Mouse (Mus musculus) embryonic facial prominence, embryonic 11.5 days (tissue): ENCODE measurements around the gene Zfp260. TPM values are rescaled to one million over a fixed set of nuclear protein-coding genes. Genes with fewer than 3 reads are reported as not detected.

Source experiments
- ATAC-seq: fragments of 200-750 bp; cut with Nextera tagmentation; replicated peaks from 2 replicates; pipeline ENCODE4 v1.8.0; 2017; ENCODE audit warnings: low read depth; ENCODE audit not compliant: insufficient number of reproducible peaks, low FRiP score, low TSS enrichment
- DNase-seq: peaks from one replicate; pipeline ENCODE4 v3.0.0-alpha.2; 2015; ENCODE audit warnings: low spot score
- H3K27ac ChIP-seq: fragments of 300-500 bp; sonication (generic); replicated peaks from 2 replicates; pipeline ENCODE4 v1.5.1; 2014; ENCODE audit warnings: mild to moderate bottlenecking, low read depth, low read length, control low read depth
- H3K27me3 ChIP-seq: fragments of 300-500 bp; sonication (generic); 2 replicates; pipeline ENCODE4 v1.6.1; 2014; ENCODE audit warnings: mild to moderate bottlenecking, low read length, moderate library complexity, mixed read lengths; ENCODE audit not compliant: control insufficient read depth, insufficient read depth
- H3K36me3 ChIP-seq: fragments of 300-500 bp; sonication (generic); replicated peaks from 2 replicates; pipeline ENCODE4 v1.6.1; 2014; ENCODE audit warnings: low read depth, mild to moderate bottlenecking, low read length, moderate library complexity, mixed read lengths; ENCODE audit not compliant: control insufficient read depth, insufficient read depth
- H3K4me1 ChIP-seq: fragments of 300-500 bp; sonication (generic); 2 replicates; pipeline ENCODE4 v1.6.1; 2014; ENCODE audit warnings: low read length, mixed read lengths; ENCODE audit not compliant: control insufficient read depth, insufficient read depth
- H3K4me2 ChIP-seq: fragments of 300-500 bp; sonication (generic); 2 replicates; pipeline ENCODE4 v1.6.1; 2014; ENCODE audit warnings: low read depth, mild to moderate bottlenecking, control low read depth, low read length, moderate library complexity
- H3K4me3 ChIP-seq: fragments of 300-500 bp; sonication (generic); 2 replicates; pipeline ENCODE4 v1.5.1; 2014; ENCODE audit warnings: low read depth, low read length, control low read depth
- H3K9ac ChIP-seq: fragments of 300-500 bp; sonication (generic); replicated peaks from 2 replicates; pipeline ENCODE4 v1.6.1; 2014; ENCODE audit warnings: mild to moderate bottlenecking, control low read depth, low read length
- H3K9me3 ChIP-seq: fragments of 300-500 bp; sonication (generic); replicated peaks from 2 replicates; pipeline ENCODE4 v1.6.1; 2016; ENCODE audit warnings: mild to moderate bottlenecking, low read length, inconsistent platforms, mixed read lengths; ENCODE audit not compliant: control insufficient read depth
- WGBS: fragments of 180-500 bp; shearing (Covaris S2); extraction: QIAGEN DNeasy Blood & Tissue Kit; methylation state at CpG from one replicate; pipeline ENCODE4 v1.1.7; 2014; 5-methylcytosine and 5-hydroxymethylcytosine counted together
- polyA plus RNA-seq: library from polyadenylated mRNA; unstranded; fragments of >200 nt; fragmentation: Nextera tagmentation; extraction: Ambion mirVana; gene quantifications from 2 replicates; pipeline ENCODE4 v1.2.1, GENCODE M21; 2014

The Zfp260 gene
- 152 and 161 TPM in 2 replicates for polyA plus RNA-seq

DNA sequence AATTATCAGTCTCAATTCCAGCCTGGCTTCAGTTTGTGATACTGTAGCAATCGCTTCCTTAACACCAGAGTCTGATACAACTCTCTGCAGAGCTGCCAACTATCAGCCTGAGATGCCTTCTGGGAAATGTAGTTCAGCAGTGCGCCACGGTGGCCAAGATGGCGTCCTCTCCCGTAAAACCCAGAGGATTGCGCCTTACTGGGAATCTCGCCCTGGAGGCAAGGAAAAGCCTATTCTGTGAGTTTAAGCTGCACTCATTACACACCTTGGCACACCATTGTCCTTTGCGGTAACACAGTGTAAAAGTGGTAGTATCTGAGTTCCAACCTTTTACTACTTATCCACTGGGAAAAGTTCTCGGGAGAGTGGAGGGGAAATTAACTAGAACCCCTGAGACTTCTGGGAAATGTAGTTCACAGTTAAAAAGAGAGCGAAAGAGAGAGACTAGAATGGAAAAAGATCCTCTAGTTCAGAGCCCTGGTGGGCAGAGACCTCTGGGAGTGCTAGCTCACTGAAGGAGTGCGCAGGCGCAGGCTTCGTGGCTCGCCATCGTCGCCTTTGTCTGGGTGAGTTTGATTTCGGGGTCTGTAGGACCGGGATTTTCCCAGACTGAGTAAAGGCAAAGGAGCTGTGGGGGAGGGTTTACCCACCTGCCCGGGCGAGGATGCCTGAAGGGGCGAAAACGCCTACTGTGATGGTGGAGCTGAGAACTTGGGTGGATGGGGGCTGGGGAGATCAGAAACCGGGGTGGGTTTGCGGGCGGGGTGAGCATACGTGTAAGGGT lies at the start of gene Zfp260:
TSS of gene Zfp260 (plus strand) at position 132 of the 784 bp plus-strand sequence.
- under 1% methylated on average over 26 of the region's 26 CpGs for WGBS
- Histone ChIP-seq H3K9ac (peak within 1 kb of the TSS; percentile 89), H3K9me3 (no peaks in the 10 kb centered on the region), H3K36me3 (no peaks in the 10 kb centered on the region), H3K27ac (peak within 1 kb of the TSS; percentile 96), H3K4me3 (peak within 1 kb of the TSS; percentile 65), H3K4me2 (peak within 1 kb of the TSS; percentile 63), H3K4me1 (no peaks in the 10 kb centered on the region), H3K27me3 (no peaks in the 10 kb centered on the region)
- DNase-seq (peak; percentile 98), ATAC-seq (peak; percentile 76)

DNA sequence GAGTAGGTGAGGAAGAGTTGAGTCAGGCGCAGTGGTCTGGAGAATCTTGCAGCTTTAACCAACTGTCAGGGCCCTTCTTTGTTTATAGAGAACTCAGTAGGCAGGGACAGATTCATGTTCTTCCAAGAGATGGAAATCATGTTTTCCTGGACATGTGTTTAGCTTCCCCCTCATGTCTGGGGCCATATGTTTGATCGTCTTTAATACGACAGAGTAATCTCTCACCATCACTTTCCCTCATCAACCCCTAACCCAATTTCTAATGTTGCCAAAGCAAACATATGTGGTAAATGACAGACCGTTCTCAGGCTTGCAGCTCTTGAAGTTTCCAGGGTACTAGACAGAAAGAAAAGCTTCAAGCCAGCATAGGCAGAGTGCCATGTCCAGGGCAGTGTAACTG lies 46.5 kb upstream of the Zfp260 start:
- no peaks in the 10 kb centered on the region for H3K4me1 ChIP-seq
- H3K27me3 ChIP-seq, result no peaks in the 10 kb centered on the region
- H3K9me3 ChIP-seq, result no peaks in the 10 kb centered on the region
- no peak overlapping the region for H3K4me2 ChIP-seq
- no peak for DNase-seq
- H3K27ac ChIP-seq, result no peak overlapping the region
- no peaks in the 10 kb centered on the region for H3K36me3 ChIP-seq
- H3K4me3 ChIP-seq, result no peak overlapping the region
- WGBS, result 90% methylated on average over 4 of the region's 4 CpGs
- H3K9ac ChIP-seq, result no peak overlapping the region
- no peak for ATAC-seq

DNA sequence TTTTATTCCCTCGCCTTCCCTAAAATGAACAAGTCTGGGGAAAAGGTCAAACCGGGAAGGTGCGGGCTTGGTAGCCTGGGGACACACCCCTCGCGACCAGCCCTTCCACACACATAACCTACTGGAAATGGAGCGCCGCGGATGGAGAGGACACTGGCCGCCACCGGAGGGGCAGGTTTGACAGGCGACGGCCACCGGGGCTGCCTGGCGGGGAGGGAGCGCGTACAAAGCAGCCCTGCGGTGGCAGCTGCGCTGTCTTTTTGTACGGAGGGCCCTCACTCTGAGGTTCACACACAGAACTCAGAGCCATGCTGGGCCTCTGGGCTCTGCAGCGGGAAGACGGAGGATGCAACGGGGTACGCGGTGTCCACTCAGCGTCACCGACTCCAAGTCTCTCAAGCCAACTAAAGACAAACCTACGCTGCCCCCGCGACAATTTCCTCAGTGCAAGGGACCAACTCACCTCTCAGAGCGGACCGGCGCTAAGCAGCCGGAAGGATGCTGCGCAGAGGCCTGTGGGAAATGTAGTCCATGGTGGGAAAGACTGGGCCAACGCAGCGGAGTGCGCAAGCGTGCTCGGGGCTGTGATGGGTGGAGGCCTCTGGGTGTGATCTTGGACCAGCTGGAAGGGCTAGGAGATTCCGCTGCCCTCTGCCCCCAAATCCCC lies 43.6 kb upstream of the Zfp260 start, which contains the start of gene Zfp14:
TSS of gene Zfp14 (minus strand) at position 499 of the 667 bp plus-strand sequence.
- Histone ChIP-seq H3K27me3 (no peaks in the 10 kb centered on the region), H3K9ac (peak within 1 kb of the TSS; percentile 79), H3K4me2 (peak within 1 kb of the TSS; percentile 82), H3K4me1 (no peaks in the 10 kb centered on the region), H3K27ac (peak within 1 kb of the TSS; percentile 67), H3K4me3 (peak within 1 kb of the TSS; percentile 83), H3K36me3 (no peaks in the 10 kb centered on the region), H3K9me3 (no peaks in the 10 kb centered on the region)
- peak; percentile 96 for DNase-seq
- WGBS, result under 1% methylated on average over 40 of the region's 40 CpGs
- peak; percentile 98 for ATAC-seq

DNA sequence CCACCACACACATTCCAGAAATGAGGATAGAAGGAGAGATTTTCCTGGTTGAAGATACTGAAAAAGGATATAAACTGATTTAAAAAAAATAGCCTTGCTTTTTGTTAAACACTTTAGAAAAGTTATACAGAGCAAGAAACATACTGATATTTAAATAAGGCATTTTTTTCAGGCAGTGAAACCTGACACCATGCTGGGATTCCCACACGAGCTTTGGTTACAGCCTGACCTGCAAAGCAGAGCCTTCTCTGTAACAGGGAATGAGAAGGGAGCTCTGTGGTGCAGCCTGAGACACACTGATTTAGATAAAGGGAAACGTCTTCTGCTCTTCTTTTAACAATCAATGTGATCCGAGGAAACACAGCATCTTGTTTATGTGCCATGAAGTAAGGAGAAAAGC lies 41.0 kb upstream of the Zfp260 start:
- DNase-seq (peak; percentile 53), ATAC-seq (no peak)
- Histone ChIP-seq H3K27me3 (no peaks in the 10 kb centered on the region), H3K4me3 (no peak overlapping the region), H3K9ac (no peak overlapping the region), H3K27ac (no peak overlapping the region), H3K9me3 (no peaks in the 10 kb centered on the region), H3K4me1 (no peaks in the 10 kb centered on the region), H3K36me3 (peaks cover 3% of the 10 kb centered on the region), H3K4me2 (no peak overlapping the region)
- 3% methylated on average over 3 of the region's 3 CpGs for WGBS

DNA sequence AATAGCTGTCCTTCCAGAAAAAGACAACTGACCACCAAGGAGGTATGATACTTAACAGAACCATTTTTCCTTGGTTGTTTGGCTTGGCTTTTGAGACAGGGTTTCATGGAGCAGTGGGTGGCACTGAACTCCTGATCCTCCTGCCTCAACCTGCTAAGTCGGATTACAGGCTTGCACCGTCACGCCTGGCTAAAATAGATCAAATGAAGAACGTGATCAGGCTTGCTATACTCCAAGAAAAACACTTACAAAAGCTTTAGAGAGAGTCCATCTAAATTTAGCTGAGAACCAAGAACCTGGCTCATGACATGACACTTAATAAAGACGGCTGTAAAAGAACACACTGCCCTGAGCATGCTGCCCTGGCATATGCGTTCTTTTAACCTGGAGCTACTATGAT lies 34.2 kb upstream of the Zfp260 start:
- no peak overlapping the region for H3K4me3 ChIP-seq
- no peaks in the 10 kb centered on the region for H3K4me1 ChIP-seq
- H3K36me3 ChIP-seq, result peaks cover 3% of the 10 kb centered on the region
- no peak overlapping the region for H3K4me2 ChIP-seq
- no peak for ATAC-seq
- no peak for DNase-seq
- no peaks in the 10 kb centered on the region for H3K27me3 ChIP-seq
- no peak overlapping the region for H3K27ac ChIP-seq
- no peaks in the 10 kb centered on the region for H3K9me3 ChIP-seq
- no peak overlapping the region for H3K9ac ChIP-seq
- WGBS, result 84% methylated on average over 6 of the region's 6 CpGs

DNA sequence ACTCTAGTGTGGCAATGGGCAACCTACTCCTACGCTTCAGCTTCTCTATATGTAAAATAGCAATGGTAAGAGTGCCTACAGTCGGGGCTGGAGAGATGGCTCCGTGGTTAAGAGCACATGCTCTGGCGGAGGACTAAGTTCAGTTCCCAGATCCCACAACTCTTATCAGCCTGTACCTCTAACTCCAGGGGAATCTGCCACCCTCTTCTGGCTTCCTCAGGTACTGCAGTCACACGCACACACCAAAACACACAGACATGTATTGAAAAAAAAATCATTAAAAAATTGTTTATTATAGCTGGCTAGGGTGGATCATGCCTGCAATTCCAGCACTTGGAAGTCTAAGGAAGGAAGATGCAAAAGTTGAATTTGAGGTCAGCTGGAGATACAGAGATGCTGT lies 32.1 kb upstream of the Zfp260 start:
- no peaks in the 10 kb centered on the region; the same call in none of the 2 replicates for H3K36me3 ChIP-seq
- DNase-seq, result peak; percentile 47

DNA sequence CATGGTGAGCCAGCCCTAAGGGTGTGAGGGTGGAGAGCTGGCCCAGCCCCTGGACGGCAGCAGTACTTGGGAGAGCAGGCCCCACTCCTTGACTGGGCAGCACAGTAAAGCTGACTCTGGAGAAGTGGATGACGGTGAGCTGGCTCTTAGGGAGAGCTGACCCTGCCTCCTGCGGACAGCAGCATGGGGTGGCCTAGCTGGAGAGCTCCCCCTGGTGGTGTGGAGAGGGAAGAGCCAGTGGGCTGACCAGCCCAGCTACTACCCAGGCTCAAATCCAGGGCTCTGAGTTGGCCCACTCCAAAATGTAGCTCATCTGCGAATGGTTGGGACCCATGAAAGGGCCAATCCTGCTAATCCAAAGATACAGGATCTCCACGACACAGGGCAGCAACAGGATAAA lies 30.0 kb upstream of the Zfp260 start:
- 77% methylated on average over 5 of the region's 5 CpGs for WGBS
- H3K9ac ChIP-seq, result no peak overlapping the region
- ATAC-seq, result no peak
- DNase-seq, result no peak
- no peak overlapping the region for H3K27ac ChIP-seq
- no peaks in the 10 kb centered on the region; the same call in none of the 2 replicates for H3K36me3 ChIP-seq
- H3K4me1 ChIP-seq, result no peaks in the 10 kb centered on the region
- H3K4me2 ChIP-seq, result no peak overlapping the region
- no peaks in the 10 kb centered on the region for H3K27me3 ChIP-seq
- no peaks in the 10 kb centered on the region for H3K9me3 ChIP-seq
- H3K4me3 ChIP-seq, result no peak overlapping the region

More for the DNA sequence above, 32.1 kb upstream of the Zfp260 start:
- H3K4me3 ChIP-seq, result no peak overlapping the region
- no peaks in the 10 kb centered on the region for H3K27me3 ChIP-seq
- H3K4me1 ChIP-seq, result no peaks in the 10 kb centered on the region
- no peak overlapping the region for H3K27ac ChIP-seq
- H3K4me2 ChIP-seq, result no peak overlapping the region
- no peak overlapping the region for H3K9ac ChIP-seq
- WGBS, result 84% methylated on average over 5 of the region's 5 CpGs
- no peak for ATAC-seq
- H3K9me3 ChIP-seq, result no peaks in the 10 kb centered on the region
